Mouse (Mus musculus): Measurements from ENCODE around the gene Tbrg4. TPM values are rescaled to one million over a fixed set of nuclear protein-coding genes. Genes with fewer than 3 reads are reported as not detected.

The Tbrg4 gene
- total and polyA plus RNA-seq, 3 experiments, result 192 to 756 (median 278) TPM

GRCm38 (mm10) chr11:6601649-6602480 lies 24.0 kb downstream of the Tbrg4 start:
- TF ChIP-seq KAT2A (conservative IDR thresholded peaks at IDR 0.05; ENCODE audit: low read depth, low read length) (no peak), ZMIZ1 (IDR thresholded peaks at IDR 0.05; ENCODE audit: low read depth, low read length) (no peak), EP300 (IDR thresholded peaks at IDR 0.05; ENCODE audit: low read depth in 1 of 2, low read length in 2 of 2) (no peak), JUND (IDR thresholded peaks at IDR 0.05; ENCODE audit: low read depth, low read length) (no peak), POLR2AphosphoS5 (IDR thresholded peaks at IDR 0.05; ENCODE audit: borderline replicate concordance, low read depth, low read length) (no peak; the same call in 1 of the 2 replicates), ZKSCAN1 (IDR thresholded peaks at IDR 0.05; ENCODE audit: low read depth, low read length) (no peak), MEF2A (IDR thresholded peaks at IDR 0.05; ENCODE audit: extremely low read depth, insufficient replicate concordance, low read depth, low read length, poor library complexity, severe bottlenecking) (no peak), USF2 (IDR thresholded peaks at IDR 0.05; ENCODE audit: borderline replicate concordance in 1 of 2, insufficient read depth in 1 of 2, low read depth in 1 of 2, low read length in 2 of 2) (no peak), CHD2 (IDR thresholded peaks at IDR 0.05; ENCODE audit: low read length) (no peak), GABPA (IDR thresholded peaks at IDR 0.05; ENCODE audit: low read depth, low read length) (no peak), E2F4 (IDR thresholded peaks at IDR 0.05; ENCODE audit: borderline replicate concordance, low read depth, low read length) (no peak), NELFE (IDR thresholded peaks at IDR 0.05; ENCODE audit: low read depth, low read length) (no peak), HCFC1 (IDR thresholded peaks at IDR 0.05; ENCODE audit: low read depth, low read length) (no peak), TAL1 (IDR thresholded peaks at IDR 0.05; ENCODE audit: low read length) (no peak), MYC (IDR thresholded peaks at IDR 0.05; ENCODE audit: low read depth, low read length) (no peak), POLR2AphosphoS2 (IDR thresholded peaks at IDR 0.05; ENCODE audit: low read length) (no peak), SMC3 (IDR thresholded peaks at IDR 0.05; ENCODE audit: low read depth, low read length) (no peak)
- H3K4me3 ChIP-seq (ENCODE audit: control insufficient read depth in 1 of 2, insufficient read depth in 1 of 2, low read depth in 2 of 2, low read length in 2 of 2), result no peak overlapping the region

DNA sequence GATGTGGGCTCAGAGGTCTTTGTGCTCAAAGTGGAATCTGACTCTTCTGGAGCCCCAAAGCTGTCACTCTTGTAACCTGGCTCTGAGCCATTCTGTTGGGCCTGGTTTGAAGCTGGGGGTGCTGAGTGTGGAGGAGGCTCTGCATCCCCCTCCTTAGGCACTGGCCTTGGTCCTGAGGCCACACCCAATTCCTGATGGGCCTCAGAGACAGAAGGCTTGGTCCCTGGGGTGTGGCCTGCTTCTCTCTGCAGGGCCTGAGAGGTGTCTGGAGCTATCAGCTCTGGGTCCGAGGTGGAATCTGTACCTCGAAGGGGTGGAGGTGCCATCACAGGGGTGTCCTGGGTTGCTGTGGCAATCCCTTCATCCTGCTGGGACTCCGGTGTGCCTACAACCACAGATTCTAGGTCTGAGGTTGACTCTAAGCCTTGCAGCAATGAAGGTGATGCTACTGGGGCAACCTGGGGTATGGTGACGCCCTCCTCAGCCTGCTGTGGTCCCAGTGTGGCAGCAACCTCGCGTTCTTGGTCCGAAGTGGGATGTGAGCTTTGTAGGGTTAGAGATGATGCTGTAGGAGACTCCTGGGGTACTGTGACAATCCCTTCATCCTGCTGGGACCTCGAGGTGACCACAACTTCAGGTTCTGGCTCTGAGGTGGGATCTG lies 25.5 kb downstream of the Tbrg4 start:
- Histone ChIP-seq H3K36me3 (ENCODE audit: control insufficient read depth in 1 of 2, insufficient read depth in 2 of 2, low read length in 2 of 2) (no peaks in the 10 kb centered on the region; a peak in 1 of 4 replicates), H3K4me3 (ENCODE audit: control insufficient read depth in 1 of 2, insufficient read depth in 1 of 2, low read depth in 2 of 2, low read length in 2 of 2) (no peak overlapping the region)

More at GRCm38 (mm10) chr11:6601649-6602480, 24.0 kb downstream of the Tbrg4 start:
- Histone ChIP-seq H3K36me3 (ENCODE audit: control insufficient read depth in 1 of 2, insufficient read depth in 2 of 2, low read length in 2 of 2) (no peaks in the 10 kb centered on the region; a peak in 1 of 4 replicates), H3K27ac (ENCODE audit: control insufficient read depth, low read depth, low read length) (no peak overlapping the region), H3K79me2 (ENCODE audit: control insufficient read depth, insufficient read depth, low read length, poor library complexity) (no peaks in the 10 kb centered on the region), H3K9ac (ENCODE audit: control insufficient read depth, low read depth, low read length, poor library complexity, severe bottlenecking) (no peak overlapping the region), H3K9me3 (replicated peaks; ENCODE audit: insufficient read depth, low read length) (no peaks in the 10 kb centered on the region), H3K4me1 (ENCODE audit: control insufficient read depth in 1 of 2, insufficient read depth in 2 of 2, low read length in 2 of 2) (peaks cover 0 to 12% of the 10 kb centered on the region in 2 experiments; a peak in 2 of 4 replicates), H3K27me3 (ENCODE audit: control insufficient read depth in 1 of 2, insufficient read depth in 2 of 2, low read length in 2 of 2) (no peaks in the 10 kb centered on the region)
- no peak for DNase-seq (ENCODE audit: low read depth, low spot score)

More for the DNA sequence above, 25.5 kb downstream of the Tbrg4 start:
- Histone ChIP-seq H3K27me3 (ENCODE audit: control insufficient read depth in 1 of 2, insufficient read depth in 2 of 2, low read length in 2 of 2) (no peaks in the 10 kb centered on the region), H3K9me3 (replicated peaks; ENCODE audit: insufficient read depth, low read length) (no peaks in the 10 kb centered on the region), H3K79me2 (ENCODE audit: control insufficient read depth, insufficient read depth, low read length, poor library complexity) (no peaks in the 10 kb centered on the region), H3K9ac (ENCODE audit: control insufficient read depth, low read depth, low read length, poor library complexity, severe bottlenecking) (no peak overlapping the region), H3K4me1 (ENCODE audit: control insufficient read depth in 1 of 2, insufficient read depth in 2 of 2, low read length in 2 of 2) (peaks cover 0 to 12% of the 10 kb centered on the region in 2 experiments; a peak in 2 of 4 replicates), H3K27ac (ENCODE audit: control insufficient read depth, low read depth, low read length) (no peak overlapping the region)
- TF ChIP-seq TAL1 (IDR thresholded peaks at IDR 0.05; ENCODE audit: low read length) (no peak), RAD21 (IDR thresholded peaks at IDR 0.05; ENCODE audit: low read depth, low read length) (no peak), SMC3 (IDR thresholded peaks at IDR 0.05; ENCODE audit: low read depth, low read length) (no peak), ZNF384 (IDR thresholded peaks at IDR 0.05; ENCODE audit: low read depth, low read length) (no peak), SIN3A (IDR thresholded peaks at IDR 0.05; ENCODE audit: low read length) (peak; percentile 28; the same call in 1 of the 2 replicates), RCOR1 (IDR thresholded peaks at IDR 0.05; ENCODE audit: low read depth, low read length) (no peak), HCFC1 (IDR thresholded peaks at IDR 0.05; ENCODE audit: low read depth, low read length) (no peak)
- DNase-seq (ENCODE audit: low read depth, low spot score), result no peak
